Mouse (Mus musculus) forebrain, embryonic 14.5 days (tissue): ENCODE results near the gene Lmntd2. TPM values are rescaled to one million over a fixed set of nuclear protein-coding genes. Genes with fewer than 3 reads are reported as not detected.
"Not testable (repeated sequence)": the region's sequence is repeated elsewhere in the genome, so short reads cannot be mapped to it uniquely, and the experiment has no call there.

Experiments
- ATAC-seq: fragments of 200-750 bp; cut with Nextera tagmentation; 2 replicates; pipeline ENCODE4 v1.8.0; 2017; ENCODE audit warnings: mild to moderate bottlenecking, moderate library complexity
- DNase-seq: peaks from one replicate; pipeline ENCODE4 v3.0.0-alpha.2; 2015; ENCODE audit warnings: low spot score
- H3K27ac ChIP-seq: fragments of 300-500 bp; sonication (generic); 2 replicates; pipeline ENCODE4 v1.5.1; 2014; ENCODE audit warnings: low read depth, mild to moderate bottlenecking, control low read depth, low read length, moderate library complexity
- H3K27me3 ChIP-seq: fragments of 300-500 bp; sonication (generic); replicated peaks from 2 replicates; pipeline ENCODE4 v1.6.1; 2014; ENCODE audit warnings: low read length, control low read depth, mixed read lengths; ENCODE audit not compliant: control insufficient read depth, insufficient read depth
- H3K36me3 ChIP-seq: fragments of 300-500 bp; sonication (generic); 2 replicates; pipeline ENCODE4 v1.6.1; 2014; ENCODE audit warnings: low read length, control low read depth; ENCODE audit not compliant: control insufficient read depth, insufficient read depth
- H3K4me1 ChIP-seq: fragments of 300-500 bp; sonication (generic); 2 replicates; pipeline ENCODE4 v1.6.1; 2014; ENCODE audit warnings: antibody characterized with exemption, low read length, control low read depth; ENCODE audit not compliant: control insufficient read depth, insufficient read depth
- H3K4me2 ChIP-seq: fragments of 300-500 bp; sonication (generic); 2 replicates; pipeline ENCODE4 v1.6.1; 2014; ENCODE audit warnings: mild to moderate bottlenecking, control low read depth, low read length
- H3K4me3 ChIP-seq: fragments of 300-500 bp; sonication (generic); 2 replicates; pipeline ENCODE4 v1.5.1; 2014; ENCODE audit warnings: low read depth, low read length, control low read depth
- H3K9ac ChIP-seq: fragments of 300-500 bp; sonication (generic); 2 replicates; pipeline ENCODE4 v1.6.1; 2014; ENCODE audit warnings: mild to moderate bottlenecking, low read length, control low read depth, moderate library complexity
- H3K9me3 ChIP-seq: fragments of 300-500 bp; sonication (generic); replicated peaks from 2 replicates; pipeline ENCODE4 v1.6.1; 2016; ENCODE audit warnings: low read length, control low read depth, mixed read lengths; ENCODE audit not compliant: control insufficient read depth
- WGBS: fragments of 180-500 bp; shearing (Covaris S2); extraction: QIAGEN DNeasy Blood & Tissue Kit; methylation state at CpG from one replicate; pipeline ENCODE4 v1.1.7; 2014; 5-methylcytosine and 5-hydroxymethylcytosine counted together
- polyA plus RNA-seq: library from polyadenylated mRNA; unstranded; fragments of >200 nt; fragmentation: Nextera tagmentation; extraction: Ambion mirVana; gene quantifications from 2 replicates; pipeline ENCODE4 v1.2.1, GENCODE M21; 2014

The Lmntd2 gene
- 0.94 and 0.95 TPM in 2 replicates for polyA plus RNA-seq

- Histone ChIP-seq H3K4me1 (peaks cover 11% of the 10 kb centered on the region), H3K27me3 (no peaks in the 10 kb centered on the region), H3K4me2 (peak within 1 kb of the TSS; percentile 94), H3K9me3 (no peaks in the 10 kb centered on the region), H3K9ac (peak within 1 kb of the TSS; percentile 73), H3K4me3 (peak within 1 kb of the TSS; percentile 70), H3K27ac (peak within 1 kb of the TSS; percentile 84), H3K36me3 (peaks cover 6% of the 10 kb centered on the region; the same call in 1 of the 2 replicates)
- 95% methylated on average over 11 of the region's 11 CpGs for WGBS
- no peak for ATAC-seq
- no peak for DNase-seq
Measured at GRCm38 (mm10) chr7:141213605-141214235, at the start of gene Lmntd2. Gene Lmntd2, minus strand, starts transcription at chr7:141214080.

- Histone ChIP-seq H3K9me3 (no peaks in the 10 kb centered on the region), H3K36me3 (peaks cover 59% of the 10 kb centered on the region), H3K4me2 (no peak overlapping the region), H3K27ac (no peak overlapping the region), H3K4me3 (no peak overlapping the region), H3K4me1 (peaks cover 4% of the 10 kb centered on the region; the same call in 1 of the 2 replicates), H3K9ac (no peak overlapping the region), H3K27me3 (no peaks in the 10 kb centered on the region)
- ATAC-seq (no peak), DNase-seq (no peak)
- 92% methylated on average over 13 of the region's 13 CpGs for WGBS
Measured at GRCm38 (mm10) chr7:141263640-141264039, 49.8 kb upstream of the Lmntd2 start.

- WGBS: 95% methylated on average over 3 of the region's 3 CpGs
- ATAC-seq (no peak), DNase-seq (no peak)
- peaks cover 81% of the 10 kb centered on the region for H3K36me3 ChIP-seq
- no peak overlapping the region for H3K4me3 ChIP-seq
- no peak overlapping the region for H3K9ac ChIP-seq
- H3K27ac ChIP-seq: no peak overlapping the region
- H3K4me2 ChIP-seq: no peak overlapping the region
- H3K4me1 ChIP-seq: peaks cover 4% of the 10 kb centered on the region; the same call in 1 of the 2 replicates
- H3K9me3 ChIP-seq: no peaks in the 10 kb centered on the region
- H3K27me3 ChIP-seq: no peaks in the 10 kb centered on the region
Measured at GRCm38 (mm10) chr7:141261480-141261879, 47.6 kb upstream of the Lmntd2 start.

- H3K9ac ChIP-seq: no peak overlapping the region
- H3K27me3 ChIP-seq: no peaks in the 10 kb centered on the region
- no peaks in the 10 kb centered on the region for H3K9me3 ChIP-seq
- H3K4me1 ChIP-seq: no peaks in the 10 kb centered on the region
- DNase-seq: no peak
- H3K4me2 ChIP-seq: no peak overlapping the region
- H3K36me3 ChIP-seq: peaks cover 93% of the 10 kb centered on the region
- H3K27ac ChIP-seq: no peak overlapping the region
- no peak overlapping the region for H3K4me3 ChIP-seq
- no peak for ATAC-seq
- 95% methylated on average over 10 of the region's 10 CpGs for WGBS
Measured at GRCm38 (mm10) chr7:141256159-141256558, 42.3 kb upstream of the Lmntd2 start.

GRCm38 (mm10) chr7:141250486-141250885 is 36.6 kb upstream of the Lmntd2 start:
- H3K9me3 ChIP-seq, H3K4me1 ChIP-seq, H3K4me3 ChIP-seq, H3K9ac ChIP-seq, H3K27me3 ChIP-seq, DNase-seq, ATAC-seq, H3K4me2 ChIP-seq, H3K27ac ChIP-seq: not testable (repeated sequence)
- peaks cover 96% of the 10 kb centered on the region for H3K36me3 ChIP-seq
- 89% methylated on average over 4 of the region's 4 CpGs for WGBS

- Histone ChIP-seq H3K4me2 (no peak overlapping the region), H3K27ac (no peak overlapping the region), H3K36me3 (peaks cover 62% of the 10 kb centered on the region), H3K4me1 (peaks cover 11% of the 10 kb centered on the region), H3K9me3 (no peaks in the 10 kb centered on the region), H3K9ac (no peak overlapping the region), H3K4me3 (no peak overlapping the region), H3K27me3 (no peaks in the 10 kb centered on the region)
- ATAC-seq (no peak), DNase-seq (no peak)
- WGBS: 96% methylated on average over 9 of the region's 10 CpGs
Measured at GRCm38 (mm10) chr7:141231551-141231950, 17.7 kb upstream of the Lmntd2 start.

GRCm38 (mm10) chr7:141231111-141231510 is 17.2 kb upstream of the Lmntd2 start:
- no peak overlapping the region for H3K27ac ChIP-seq
- H3K4me1 ChIP-seq: peaks cover 11% of the 10 kb centered on the region
- no peaks in the 10 kb centered on the region for H3K9me3 ChIP-seq
- no peak overlapping the region for H3K9ac ChIP-seq
- H3K36me3 ChIP-seq: peaks cover 59% of the 10 kb centered on the region
- no peaks in the 10 kb centered on the region for H3K27me3 ChIP-seq
- ATAC-seq (no peak), DNase-seq (no peak)
- no peak overlapping the region for H3K4me2 ChIP-seq
- H3K4me3 ChIP-seq: no peak overlapping the region
- 95% methylated on average over 3 of the region's 3 CpGs for WGBS

- no peak overlapping the region for H3K9ac ChIP-seq
- peaks cover 53% of the 10 kb centered on the region for H3K36me3 ChIP-seq
- ATAC-seq (no peak), DNase-seq (no peak)
- H3K9me3 ChIP-seq: no peaks in the 10 kb centered on the region
- peaks cover 11% of the 10 kb centered on the region for H3K4me1 ChIP-seq
- 88% methylated on average over 4 of the region's 4 CpGs for WGBS
- no peak overlapping the region for H3K27ac ChIP-seq
- H3K4me2 ChIP-seq: no peak overlapping the region; the same call in 1 of the 2 replicates
- H3K4me3 ChIP-seq: no peak overlapping the region
- no peaks in the 10 kb centered on the region for H3K27me3 ChIP-seq
Measured at GRCm38 (mm10) chr7:141230570-141230969, 16.7 kb upstream of the Lmntd2 start.

GRCm38 (mm10) chr7:141229702-141230101 is 15.8 kb upstream of the Lmntd2 start:
- Histone ChIP-seq H3K4me3 (peak overlapping the region; percentile 100), H3K4me2 (peak overlapping the region; percentile 82), H3K9me3 (no peaks in the 10 kb centered on the region), H3K36me3 (peaks cover 45% of the 10 kb centered on the region), H3K4me1 (peaks cover 11% of the 10 kb centered on the region), H3K9ac (peak overlapping the region; percentile 97), H3K27ac (no peak overlapping the region), H3K27me3 (no peaks in the 10 kb centered on the region)
- DNase-seq (no peak), ATAC-seq (no peak)
- 75% methylated on average over 6 of the region's 6 CpGs for WGBS
